Mouse (Mus musculus) forebrain, embryonic 15.5 days (tissue): ENCODE measurements around the gene Aph1a. TPM values are rescaled to one million over a fixed set of nuclear protein-coding genes. Genes with fewer than 3 reads are reported as not detected.
"Not testable (repeated sequence)": the region's sequence is repeated elsewhere in the genome, so short reads cannot be mapped to it uniquely, and the experiment has no call there.

Source experiments
- ATAC-seq: fragments of 200-750 bp; cut with Nextera tagmentation; replicated peaks from 2 replicates; pipeline ENCODE4 v1.8.0; 2017; ENCODE audit warnings: mild to moderate bottlenecking, moderate TSS enrichment, moderate library complexity
- H3K27ac ChIP-seq: fragments of 300-500 bp; sonication (generic); replicated peaks from 2 replicates; pipeline ENCODE4 v1.5.1; 2015; ENCODE audit warnings: mild to moderate bottlenecking, inconsistent platforms
- H3K27me3 ChIP-seq: fragments of 300-500 bp; sonication (generic); 2 replicates; pipeline ENCODE4 v1.6.1; 2015; ENCODE audit warnings: inconsistent platforms
- H3K36me3 ChIP-seq: fragments of 300-500 bp; sonication (generic); 2 replicates; pipeline ENCODE4 v1.6.1; 2015; ENCODE audit warnings: mild to moderate bottlenecking, inconsistent platforms
- H3K4me1 ChIP-seq: fragments of 300-500 bp; sonication (generic); 2 replicates; pipeline ENCODE4 v1.6.1; 2015; ENCODE audit warnings: inconsistent platforms
- H3K4me2 ChIP-seq: fragments of 300-500 bp; sonication (generic); replicated peaks from 2 replicates; pipeline ENCODE4 v1.6.1; 2015; ENCODE audit warnings: mild to moderate bottlenecking, inconsistent platforms
- H3K4me3 ChIP-seq: fragments of 300-500 bp; sonication (generic); 2 replicates; pipeline ENCODE4 v1.5.1; 2015; ENCODE audit warnings: mild to moderate bottlenecking, inconsistent platforms
- H3K9ac ChIP-seq: fragments of 300-500 bp; sonication (generic); replicated peaks from 2 replicates; pipeline ENCODE4 v1.6.1; 2015; ENCODE audit warnings: mild to moderate bottlenecking, inconsistent platforms
- H3K9me3 ChIP-seq: fragments of 300-500 bp; sonication (generic); 2 replicates; pipeline ENCODE4 v1.6.1; 2016; ENCODE audit warnings: inconsistent platforms
- WGBS: fragments of 180-500 bp; shearing (Covaris S2); methylation state at CpG from one replicate; pipeline ENCODE4 v1.1.7; 2015; ENCODE audit warnings: mixed read lengths; 5-methylcytosine and 5-hydroxymethylcytosine counted together
- polyA plus RNA-seq: library from polyadenylated mRNA; unstranded; fragments of >200 nt; fragmentation: Nextera tagmentation; extraction: Ambion mirVana; gene quantifications from 2 replicates; pipeline ENCODE4 v1.2.1, GENCODE M21; 2015

The Aph1a gene
- polyA plus RNA-seq, 1 experiment from 2014 or later = 39.8 TPM

DNA sequence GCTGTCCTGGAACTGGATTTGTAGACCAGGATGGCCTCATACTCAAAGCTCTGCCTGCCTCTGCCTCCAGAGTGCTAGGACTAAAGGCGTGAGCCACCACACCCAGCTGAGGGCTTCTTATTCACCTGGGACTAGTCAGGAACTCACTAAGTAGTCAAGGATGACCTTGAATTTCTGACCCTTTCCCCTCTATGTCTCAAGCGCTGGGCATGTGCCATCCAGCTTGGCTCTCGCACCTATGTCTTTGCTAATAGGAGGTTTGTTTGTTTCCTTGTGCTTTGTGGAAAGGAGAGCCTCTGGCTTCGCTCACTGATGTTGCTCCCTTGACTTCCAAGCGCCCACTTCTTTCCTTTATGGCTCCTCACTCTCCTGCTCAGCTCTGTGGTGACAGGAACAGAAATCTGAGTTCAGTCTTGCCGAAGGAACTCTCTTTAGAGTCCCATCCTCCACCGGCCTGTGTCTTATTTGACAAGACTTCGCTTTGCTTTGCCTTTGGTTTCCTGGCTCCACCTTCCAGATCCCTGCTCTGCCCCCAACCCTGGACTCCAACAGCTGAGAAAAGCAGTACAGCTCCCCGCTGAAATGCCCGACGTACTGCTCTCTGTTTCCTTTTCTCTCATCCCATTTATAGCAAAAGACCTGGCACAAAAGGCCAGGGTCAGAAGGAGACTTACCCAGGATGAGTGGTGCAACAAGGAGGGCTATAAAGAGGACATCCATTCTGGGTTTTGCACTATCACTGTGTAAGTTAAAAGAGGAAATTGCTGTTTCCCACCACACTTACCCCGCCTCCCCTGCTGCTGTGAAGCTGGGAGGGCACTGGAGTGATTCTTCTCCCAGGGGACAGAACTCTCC is 2.3 kb upstream of the Aph1a start, which contains the start of gene BC028528:
Gene BC028528, minus strand, starts transcription at position 795 of the 855 bp plus-strand sequence.
- ATAC-seq = no peak
- Histone ChIP-seq H3K4me2 (no peak within 1 kb of the TSS), H3K9me3 (no peaks in the 10 kb centered on the region), H3K27me3 (no peaks in the 10 kb centered on the region), H3K27ac (peak within 1 kb of the TSS; percentile 43; the same call in 1 of the 2 replicates), H3K4me1 (peaks cover 18% of the 10 kb centered on the region), H3K36me3 (no peaks in the 10 kb centered on the region), H3K4me3 (0 out of 2 replicates have a peak within 1 kb of the TSS, but pooled peaks have one; percentile 3), H3K9ac (0 out of 2 replicates have a peak within 1 kb of the TSS, but pooled peaks have one; percentile 5)
- WGBS = 33% methylated on average over 12 of the region's 12 CpGs

DNA sequence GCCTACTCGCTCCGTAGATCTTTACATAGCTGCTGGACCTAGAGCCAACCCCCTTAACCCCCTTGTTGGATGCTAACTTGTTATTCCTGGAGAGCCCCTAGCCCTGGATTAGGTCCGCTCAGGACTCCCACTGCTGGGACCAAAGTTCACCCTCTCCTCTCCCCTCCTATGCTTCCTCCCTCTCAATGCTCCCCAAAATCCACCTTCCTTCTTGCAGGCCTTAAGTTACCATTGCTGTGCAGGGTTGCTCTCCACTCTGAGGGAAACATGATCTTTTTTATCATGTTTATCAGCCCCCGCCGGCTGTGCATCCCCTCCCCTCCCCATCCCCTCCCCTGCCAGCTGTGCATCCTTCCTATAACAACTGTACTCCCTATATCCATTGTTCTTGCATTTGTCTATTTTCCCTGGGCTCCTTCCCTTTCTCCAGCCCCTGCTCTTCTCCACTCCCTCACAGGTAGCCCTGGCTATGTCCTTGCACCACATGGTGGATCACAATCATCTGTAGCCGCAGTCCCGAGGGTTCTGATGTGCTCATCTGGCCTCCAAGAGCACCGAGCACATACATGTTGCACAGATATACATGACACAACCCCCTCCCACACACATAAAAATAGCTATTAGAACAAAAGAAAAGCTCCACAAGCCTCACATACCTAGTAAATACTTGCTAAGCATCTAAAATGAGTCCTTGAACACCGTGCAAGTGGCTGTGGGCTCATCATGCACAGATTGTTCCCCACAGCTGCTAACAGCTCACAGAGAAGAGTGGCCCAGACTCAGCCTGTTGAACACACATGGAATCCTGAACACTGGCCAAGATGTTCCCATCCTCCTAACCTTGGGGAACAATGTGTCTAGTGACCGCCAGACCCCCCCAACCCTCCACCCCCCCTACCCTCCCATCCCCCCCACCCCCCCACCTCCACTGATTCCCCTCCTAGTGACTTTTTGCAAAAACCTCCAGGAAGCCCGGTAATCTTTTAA is 1.4 kb upstream of the Aph1a start:
- 44% methylated on average over 11 of the region's 11 CpGs for WGBS
- no peaks in the 10 kb centered on the region for H3K9me3 ChIP-seq
- H3K27ac ChIP-seq = peak overlapping the region; percentile 36; the same call in 1 of the 2 replicates
- 0 out of 2 replicates have a peak overlapping the region, but pooled peaks have one; percentile 3 for H3K9ac ChIP-seq
- peaks cover 18% of the 10 kb centered on the region for H3K4me1 ChIP-seq
- peaks cover under 1% of the 10 kb centered on the region; the same call in 1 of the 2 replicates for H3K36me3 ChIP-seq
- no peak for ATAC-seq
- no peak overlapping the region for H3K4me2 ChIP-seq
- no peak overlapping the region for H3K4me3 ChIP-seq
- H3K27me3 ChIP-seq = no peaks in the 10 kb centered on the region

DNA sequence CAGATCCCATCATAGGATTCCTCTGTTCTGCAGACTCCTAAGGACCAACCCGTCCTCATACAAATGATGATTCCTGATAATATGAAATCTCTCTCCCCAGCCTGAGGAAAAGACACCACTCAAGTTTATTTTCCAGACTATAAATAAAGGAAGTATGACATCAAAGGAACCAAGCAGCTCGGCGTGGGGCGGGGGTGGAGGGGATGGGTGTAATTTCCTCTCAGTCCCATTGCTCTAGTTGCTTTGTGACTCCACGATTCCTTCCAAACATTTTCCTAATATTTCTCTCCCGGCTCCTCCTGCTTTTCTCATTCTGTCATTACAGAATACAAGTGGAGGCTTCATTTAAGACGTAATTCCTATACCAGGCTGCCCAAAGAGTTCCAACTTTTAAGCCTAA is 643 bp upstream of the Aph1a start:
- Histone ChIP-seq H3K27me3 (no peaks in the 10 kb centered on the region), H3K4me3 (peak overlapping the region; percentile 54), H3K9ac (peak overlapping the region; percentile 52), H3K4me1 (peaks cover 18% of the 10 kb centered on the region), H3K4me2 (peak overlapping the region; percentile 61), H3K27ac (peak overlapping the region; percentile 80), H3K9me3 (no peaks in the 10 kb centered on the region), H3K36me3 (peaks cover 6% of the 10 kb centered on the region; the same call in 1 of the 2 replicates)
- 24% methylated on average over 7 of the region's 7 CpGs for WGBS
- ATAC-seq = peak; percentile 2; the same call in 1 of the 2 replicates

DNA sequence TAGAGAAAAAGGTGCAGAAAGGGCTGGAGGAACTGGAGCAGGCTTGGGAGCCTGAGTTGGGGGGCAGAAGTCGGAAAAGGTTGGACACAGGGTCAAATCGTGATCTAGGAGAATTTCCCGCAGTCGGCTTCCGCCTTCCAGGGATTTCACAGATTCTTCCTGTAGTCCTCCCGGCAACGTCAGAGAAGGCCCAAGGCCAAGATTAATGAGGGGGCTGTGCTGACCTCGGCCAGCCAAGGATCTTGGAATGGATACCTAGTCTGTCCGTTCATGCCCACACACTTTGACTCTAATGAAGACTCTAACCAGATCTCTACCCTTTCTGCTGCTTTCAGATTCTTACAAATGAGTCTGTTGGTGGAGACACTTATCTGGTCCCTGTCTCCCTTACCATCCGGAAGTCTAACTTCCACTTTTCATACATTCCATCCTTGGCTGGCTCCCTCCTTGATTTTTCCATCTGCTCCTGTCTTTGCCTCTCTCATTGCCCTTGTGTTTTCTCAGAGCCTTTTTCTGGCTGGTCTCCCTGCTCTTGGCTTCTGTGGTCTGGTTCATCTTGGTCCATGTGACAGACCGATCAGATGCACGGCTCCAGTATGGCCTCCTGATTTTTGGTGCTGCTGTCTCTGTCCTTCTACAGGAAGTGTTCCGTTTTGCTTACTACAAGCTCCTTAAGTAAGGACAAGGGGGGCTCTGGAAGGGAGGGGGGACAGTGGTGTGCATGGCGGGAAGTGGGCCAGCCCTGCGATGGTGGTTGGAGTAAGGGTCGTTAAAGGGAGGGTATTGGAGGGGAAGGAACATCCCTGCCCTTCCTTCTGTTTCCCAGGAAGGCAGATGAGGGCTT is 770 bp downstream of the Aph1a start:
- 12% methylated on average over 16 of the region's 16 CpGs for WGBS
- Histone ChIP-seq H3K9ac (peak overlapping the region; percentile 54), H3K4me1 (peaks cover 18% of the 10 kb centered on the region), H3K27ac (peak overlapping the region; percentile 57), H3K4me3 (peak overlapping the region; percentile 54), H3K9me3 (no peaks in the 10 kb centered on the region), H3K27me3 (no peaks in the 10 kb centered on the region), H3K36me3 (peaks cover 6% of the 10 kb centered on the region; the same call in 1 of the 2 replicates), H3K4me2 (peak overlapping the region; percentile 61)
- no peak for ATAC-seq

DNA sequence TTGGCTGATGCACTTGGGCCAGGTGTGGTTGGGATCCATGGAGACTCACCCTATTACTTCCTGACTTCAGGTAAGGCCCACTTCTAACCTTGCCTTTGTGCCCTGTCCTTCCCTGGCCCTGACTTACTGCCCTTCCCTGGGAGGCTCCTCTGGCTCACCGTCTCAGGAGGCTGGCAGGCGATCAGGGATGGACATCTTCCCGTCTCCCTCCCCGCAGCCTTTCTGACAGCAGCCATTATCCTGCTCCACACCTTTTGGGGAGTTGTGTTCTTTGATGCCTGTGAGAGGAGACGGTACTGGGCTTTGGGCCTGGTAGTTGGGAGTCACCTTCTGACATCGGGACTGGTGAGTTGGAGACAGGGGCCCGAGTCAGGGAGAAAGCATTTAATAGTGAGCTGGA is 1.7 kb downstream of the Aph1a start:
- H3K9me3 ChIP-seq, H3K9ac ChIP-seq, H3K27ac ChIP-seq, ATAC-seq, H3K4me2 ChIP-seq, H3K27me3 ChIP-seq, H3K4me3 ChIP-seq, H3K36me3 ChIP-seq: not testable (repeated sequence)
- 86% methylated on average over 7 of the region's 7 CpGs for WGBS
- peaks cover 18% of the 10 kb centered on the region for H3K4me1 ChIP-seq

DNA sequence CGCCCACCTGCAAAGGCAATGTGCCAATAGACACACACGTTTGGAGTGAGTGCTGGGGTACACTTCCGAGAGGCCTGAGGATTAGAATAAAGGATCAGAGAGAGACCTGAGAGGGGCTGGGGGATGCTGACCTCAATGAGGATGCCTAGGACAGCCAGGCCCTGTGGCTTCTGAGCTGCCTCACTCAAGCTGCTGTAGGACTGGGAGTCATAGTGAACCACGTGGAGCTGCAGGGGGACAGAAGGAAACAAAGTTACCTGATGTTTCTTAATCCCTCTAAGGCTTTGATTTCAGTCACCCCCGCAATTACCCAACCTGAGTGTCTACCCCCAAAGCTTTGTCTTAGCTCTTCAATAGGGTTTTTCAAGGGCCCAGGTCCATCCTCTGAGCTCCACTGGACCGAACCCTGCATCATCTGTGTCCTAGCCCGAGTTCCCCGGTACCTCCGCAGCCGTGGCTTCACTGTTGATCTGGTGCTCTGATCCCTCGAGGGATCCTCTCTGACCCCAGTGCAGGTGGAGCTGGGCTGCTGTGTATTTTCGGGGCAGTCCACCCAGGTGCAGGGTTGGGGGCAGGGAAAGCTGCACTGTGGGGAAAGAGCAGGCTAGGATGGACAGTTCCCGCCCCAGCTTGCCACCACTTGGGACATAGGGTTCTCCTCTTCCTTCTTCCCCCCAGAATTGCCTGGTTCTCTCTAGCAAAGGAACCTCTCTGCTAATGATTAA is 6.2 kb downstream of the Aph1a start:
- H3K36me3 ChIP-seq = peaks cover 6% of the 10 kb centered on the region; the same call in 1 of the 2 replicates
- ATAC-seq = no peak
- H3K27me3 ChIP-seq = no peaks in the 10 kb centered on the region; the same call in 1 of the 2 replicates
- no peak overlapping the region for H3K4me2 ChIP-seq
- H3K27ac ChIP-seq = no peak overlapping the region
- peaks cover 20% of the 10 kb centered on the region for H3K4me1 ChIP-seq
- 76% methylated on average over 13 of the region's 13 CpGs for WGBS
- no peaks in the 10 kb centered on the region for H3K9me3 ChIP-seq
- no peak overlapping the region for H3K9ac ChIP-seq
- no peak overlapping the region for H3K4me3 ChIP-seq

DNA sequence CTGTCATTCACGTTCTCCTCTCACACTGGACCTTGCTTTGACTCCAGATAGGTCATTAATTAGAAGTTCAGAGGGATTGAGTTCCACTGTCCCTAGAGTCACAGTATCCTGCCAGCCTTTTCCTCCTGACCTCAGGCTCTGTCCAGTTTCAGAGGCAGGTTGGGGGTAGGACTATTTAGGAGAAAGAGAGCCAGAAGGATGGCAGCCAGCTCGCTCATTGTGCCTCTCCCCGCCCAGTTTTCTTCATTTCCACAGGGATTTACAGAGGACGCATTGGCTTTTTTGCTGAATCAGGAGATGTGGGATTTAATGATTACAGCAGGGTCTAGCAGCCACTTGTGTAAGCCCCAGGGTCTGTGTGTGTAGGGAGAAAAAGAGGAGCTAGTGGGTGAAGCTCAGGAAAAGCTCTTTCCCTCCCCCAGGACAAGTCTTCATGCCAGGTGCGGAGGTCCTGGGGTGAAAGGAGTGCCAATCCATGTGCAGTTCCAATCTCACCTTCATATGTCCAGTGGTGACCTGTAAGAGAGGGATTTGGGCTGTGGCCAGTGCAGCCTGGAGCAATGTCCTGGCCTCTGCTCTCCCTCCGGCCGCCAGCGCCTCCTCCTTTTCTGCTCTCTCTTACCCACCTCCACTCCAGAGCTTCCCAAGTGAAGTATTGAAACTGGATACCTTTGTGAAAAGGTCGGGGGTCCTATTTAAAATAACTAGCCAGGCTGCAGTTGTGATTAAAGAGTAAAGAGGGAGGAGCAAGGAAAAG is 8.0 kb downstream of the Aph1a start:
- ATAC-seq = no peak
- Histone ChIP-seq H3K27ac (no peak overlapping the region), H3K4me1 (peaks cover 31% of the 10 kb centered on the region), H3K27me3 (no peaks in the 10 kb centered on the region; the same call in 1 of the 2 replicates), H3K4me3 (no peak overlapping the region), H3K36me3 (peaks cover 6% of the 10 kb centered on the region; the same call in 1 of the 2 replicates), H3K4me2 (no peak overlapping the region), H3K9me3 (no peaks in the 10 kb centered on the region), H3K9ac (no peak overlapping the region)
- 67% methylated on average over 9 of the region's 9 CpGs for WGBS

DNA sequence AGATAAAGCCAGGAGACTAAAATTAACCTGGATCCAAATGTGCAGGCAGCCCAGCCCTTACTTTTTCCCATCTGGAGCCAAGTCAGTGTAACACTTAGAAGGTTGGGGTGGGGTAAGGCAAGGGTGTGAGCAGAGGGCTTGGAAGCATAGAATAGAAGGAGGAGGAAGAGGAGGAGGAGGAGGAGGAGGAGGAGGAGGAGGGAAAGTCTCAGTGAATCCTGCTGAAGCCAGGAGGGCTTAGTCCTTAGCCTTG is 8.5 kb downstream of the Aph1a start:
- Histone ChIP-seq H3K9me3 (no peaks in the 10 kb centered on the region), H3K27me3 (peaks cover 4% of the 10 kb centered on the region; the same call in 1 of the 2 replicates), H3K9ac (no peak overlapping the region), H3K4me3 (no peak overlapping the region), H3K27ac (no peak overlapping the region), H3K4me2 (no peak overlapping the region), H3K4me1 (peaks cover 32% of the 10 kb centered on the region), H3K36me3 (peaks cover 6% of the 10 kb centered on the region; the same call in 1 of the 2 replicates)
- no peak for ATAC-seq

DNA sequence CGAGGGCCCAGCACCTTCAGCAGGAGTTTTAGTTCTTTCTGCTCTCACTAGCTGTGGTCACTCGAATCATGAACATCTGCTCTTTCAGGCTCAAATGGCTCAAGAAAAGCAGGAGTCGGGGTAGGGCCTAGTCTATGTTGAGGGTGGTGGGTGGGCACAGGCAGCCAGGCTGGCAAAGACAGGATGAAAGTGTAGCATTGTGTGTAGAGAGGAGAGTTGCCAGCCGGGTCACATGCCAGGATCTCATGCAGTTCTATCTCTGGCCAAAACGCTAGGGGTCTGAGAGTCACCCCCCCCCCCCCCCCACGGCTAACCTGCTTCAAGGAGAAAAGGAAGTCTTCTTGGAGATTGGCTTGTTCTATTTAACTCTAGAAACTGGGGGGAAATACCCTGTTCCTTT is 8.9 kb downstream of the Aph1a start:
- no peak overlapping the region for H3K9ac ChIP-seq
- no peak overlapping the region for H3K4me2 ChIP-seq
- H3K27me3 ChIP-seq = peaks cover 5% of the 10 kb centered on the region; the same call in 1 of the 2 replicates
- ATAC-seq = no peak
- 25% methylated on average over 6 of the region's 6 CpGs for WGBS
- H3K4me1 ChIP-seq = peaks cover 32% of the 10 kb centered on the region
- H3K27ac ChIP-seq = no peak overlapping the region
- H3K4me3 ChIP-seq = no peak overlapping the region
- no peaks in the 10 kb centered on the region for H3K9me3 ChIP-seq
- H3K36me3 ChIP-seq = peaks cover 3% of the 10 kb centered on the region; the same call in 1 of the 2 replicates

DNA sequence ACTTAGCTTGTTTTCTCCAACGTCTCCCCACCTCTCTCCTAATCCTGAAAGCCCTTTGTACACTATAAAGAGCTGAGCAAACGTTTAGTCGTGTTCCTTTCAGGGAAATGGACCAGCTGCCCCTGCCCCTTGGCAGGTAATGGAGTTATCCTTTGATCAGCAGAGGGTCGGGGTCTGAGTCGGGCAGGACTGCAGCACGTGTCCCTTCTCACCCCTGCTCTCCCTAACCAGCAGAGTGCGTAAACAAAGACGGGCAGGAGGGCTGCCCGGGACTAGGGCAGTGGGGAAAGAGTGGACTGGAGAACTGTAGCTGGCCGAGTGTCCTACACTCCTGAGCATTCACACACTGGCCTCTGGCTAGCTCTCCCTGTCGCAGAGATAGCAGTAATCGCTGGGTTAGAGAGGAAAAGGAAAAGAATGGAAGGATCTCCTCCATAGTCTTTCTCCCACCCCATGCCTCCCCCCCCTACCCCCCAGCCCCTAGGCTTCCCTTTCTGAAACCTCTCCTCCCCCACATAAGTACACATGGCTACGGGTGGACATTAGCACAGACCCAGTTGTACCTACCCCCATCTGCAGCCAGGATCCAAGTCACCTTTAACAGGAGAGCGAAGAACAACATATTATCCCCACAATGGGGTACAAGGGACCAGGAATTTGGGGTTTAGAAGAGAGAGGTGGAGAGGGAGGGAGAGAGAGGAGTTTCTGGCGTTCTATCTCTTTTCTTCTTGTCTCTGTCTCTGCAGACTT is 10.2 kb downstream of the Aph1a start:
- H3K27me3 ChIP-seq = peaks cover 5% of the 10 kb centered on the region; the same call in 1 of the 2 replicates
- WGBS = 3% methylated on average over 15 of the region's 15 CpGs
- peak overlapping the region; percentile 37 for H3K4me3 ChIP-seq
- H3K36me3 ChIP-seq = no peaks in the 10 kb centered on the region
- no peak for ATAC-seq
- H3K9me3 ChIP-seq = no peaks in the 10 kb centered on the region
- H3K9ac ChIP-seq = peak overlapping the region; percentile 34
- H3K4me1 ChIP-seq = peaks cover 32% of the 10 kb centered on the region
- peak overlapping the region; percentile 66 for H3K4me2 ChIP-seq
- H3K27ac ChIP-seq = no peak overlapping the region
